Mouse (Mus musculus) erythroblast, embryonic 14.5 days (primary cell): Measurements from ENCODE around the gene Olfr1370.

ENCODE experiments used
- GATA1 ChIP-seq: IDR thresholded peaks from 2 replicates; pipeline ENCODE4 v1.6.1; 2012; ENCODE audit warnings: low read length, inconsistent platforms, mixed read lengths
- TAL1 ChIP-seq: IDR thresholded peaks from 3 replicates; pipeline ENCODE4 v1.6.1; 2012; ENCODE audit warnings: low read length, inconsistent platforms, mixed read lengths

DNA sequence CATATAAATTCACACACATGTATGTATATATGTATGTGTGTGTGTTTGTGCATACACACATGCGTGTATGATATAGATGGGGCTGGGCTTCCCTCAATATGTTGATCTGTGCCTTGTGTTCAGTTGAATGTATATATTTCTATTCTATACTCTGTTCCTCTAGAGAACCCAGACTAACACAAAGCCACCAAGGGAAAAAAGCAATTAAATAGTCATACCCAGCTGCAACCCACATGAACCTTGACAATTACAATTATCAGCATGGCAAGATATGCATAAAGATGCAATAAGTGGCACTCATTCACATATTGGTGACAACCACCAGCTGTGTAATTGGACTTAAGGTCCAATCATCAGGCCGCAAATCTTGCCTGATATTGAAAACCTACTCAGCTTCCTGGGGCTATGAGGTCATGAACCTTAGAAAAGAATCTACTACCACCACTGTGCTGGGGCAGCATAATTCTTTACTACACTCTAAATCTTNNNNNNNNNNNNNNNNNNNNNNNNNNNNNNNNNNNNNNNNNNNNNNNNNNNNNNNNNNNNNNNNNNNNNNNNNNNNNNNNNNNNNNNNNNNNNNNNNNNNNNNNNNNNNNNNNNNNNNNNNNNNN, 34.1 kb downstream of the Olfr1370 start:
- TF ChIP-seq GATA1 (no peak), TAL1 (no peak)
